Mouse (Mus musculus) MEL (cell line): Measurements from ENCODE around the gene Aplp2.

Experiments used
- CTCF ChIP-seq, 3 experiments: IDR thresholded peaks in 2 of 3; conservative IDR thresholded peaks in 1 of 3; 2 replicates each; pipeline ENCODE4 v1.5.1; 2011 to 2012; ENCODE audit warnings: low read length in 3 of 3, low read depth in 2 of 3, mild to moderate bottlenecking in 2 of 3, improper control_type of control experiment in 1 of 3, inconsistent platforms in 1 of 3, mixed read lengths in 1 of 3, moderate library complexity in 1 of 3; ENCODE audit not compliant: control insufficient read depth in 1 of 3, insufficient read depth in 1 of 3, poor library complexity in 1 of 3, severe bottlenecking in 1 of 3
- ETS1 ChIP-seq: IDR thresholded peaks from 2 replicates; pipeline ENCODE4 v1.6.1; 2012; ENCODE audit warnings: low read depth, mild to moderate bottlenecking, inconsistent platforms, low read length, improper control_type of control experiment, moderate library complexity
- MYB ChIP-seq: IDR thresholded peaks from 2 replicates; pipeline ENCODE4 v1.6.1; 2011; ENCODE audit warnings: mild to moderate bottlenecking, low read depth, low read length, improper control_type of control experiment
- POLR2A ChIP-seq, 2 experiments: IDR thresholded peaks; 2 replicates each; pipeline ENCODE4 v1.6.1; 2011 to 2012; ENCODE audit warnings: low read length in 2 of 2, mild to moderate bottlenecking in 2 of 2, control low read depth in 1 of 2, improper control_type of control experiment in 1 of 2, low read depth in 1 of 2, moderate library complexity in 1 of 2; ENCODE audit not compliant: control insufficient read depth in 1 of 2, insufficient read depth in 1 of 2, poor library complexity in 1 of 2
- SIN3A ChIP-seq: IDR thresholded peaks from 2 replicates; pipeline ENCODE4 v1.6.1; 2012; ENCODE audit warnings: low read length, improper control_type of control experiment, inconsistent platforms
- USF2 ChIP-seq, 2 experiments: IDR thresholded peaks; 2 replicates each; pipeline ENCODE4 v1.6.1; 2011 to 2012; ENCODE audit warnings: improper control_type of control experiment in 2 of 2, low read length in 2 of 2, borderline replicate concordance in 1 of 2, inconsistent platforms in 1 of 2, low read depth in 1 of 2, mild to moderate bottlenecking in 1 of 2; ENCODE audit not compliant: insufficient read depth in 1 of 2

- TF ChIP-seq SIN3A (no peak), POLR2A (IDR thresholded peaks at IDR 0.05; ENCODE audit: control insufficient read depth in 1 of 2, insufficient read depth in 1 of 2, low read depth in 1 of 2, low read length in 2 of 2, poor library complexity in 1 of 2) (no peak), CTCF (IDR thresholded peaks at IDR 0.05 in 2 of 3, conservative IDR thresholded peaks at IDR 0.05 in 1 of 3; ENCODE audit: control insufficient read depth in 1 of 3, insufficient read depth in 1 of 3, low read depth in 2 of 3, low read length in 3 of 3, poor library complexity in 1 of 3, severe bottlenecking in 1 of 3) (no peak), MYB (no peak), USF2 (IDR thresholded peaks at IDR 0.05; ENCODE audit: borderline replicate concordance in 1 of 2, insufficient read depth in 1 of 2, low read depth in 1 of 2, low read length in 2 of 2) (no peak), ETS1 (no peak)
These were observed 36.3 kb downstream of the Aplp2 start for GRCm38 (mm10) chr9:31175346-31175745.
